Mouse (Mus musculus) C2C12 (cell line): ENCODE measurements around the gene Gata1. TPM values are rescaled to one million over a fixed set of nuclear protein-coding genes. Genes with fewer than 3 reads are reported as not detected.

Experiments used
- H3K27me3 ChIP-seq: one replicate; pipeline ENCODE4 v1.6.1; 2011; ENCODE audit not compliant: control insufficient read depth, insufficient read depth, insufficient read length
- H3K36me3 ChIP-seq: one replicate; pipeline ENCODE4 v1.6.1; 2011; ENCODE audit not compliant: control insufficient read depth, insufficient read depth
- H3K4me3 ChIP-seq: one replicate; pipeline ENCODE4 v1.5.1; 2011; ENCODE audit warnings: mild to moderate bottlenecking, control low read depth; ENCODE audit not compliant: poor library complexity, insufficient read depth, severe bottlenecking
- H3K79me2 ChIP-seq: one replicate; pipeline ENCODE4 v1.6.1; 2011; ENCODE audit not compliant: control insufficient read depth, insufficient read depth
- H3K79me3 ChIP-seq: one replicate; pipeline ENCODE4 v1.6.1; 2011; ENCODE audit warnings: low read depth, control low read depth
- H3ac ChIP-seq: one replicate; pipeline ENCODE3; 2011; ENCODE audit warnings: low read depth; ENCODE audit not compliant: control insufficient read depth, insufficient read length
- CEBPB ChIP-seq: IDR thresholded peaks from one replicate; pipeline ENCODE4 v1.6.1; 2011; ENCODE audit warnings: low read depth, mild to moderate bottlenecking, control low read depth, moderate library complexity
- CTCF ChIP-seq: IDR thresholded peaks from one replicate; pipeline ENCODE4 v1.5.1; 2011; ENCODE audit not compliant: control insufficient read depth, insufficient read depth, insufficient read length
- FOSL1 ChIP-seq: IDR thresholded peaks from one replicate; pipeline ENCODE4 v1.8.0; 2011; ENCODE audit warnings: mild to moderate bottlenecking, low read length; ENCODE audit not compliant: poor library complexity, insufficient read depth, severe bottlenecking
- MAX ChIP-seq: IDR thresholded peaks from one replicate; pipeline ENCODE4 v1.6.1; 2011; ENCODE audit warnings: mild to moderate bottlenecking, control low read depth
- MYOD1 ChIP-seq: IDR thresholded peaks from one replicate; pipeline ENCODE4 v1.6.1; 2011; ENCODE audit warnings: low read depth; ENCODE audit not compliant: control insufficient read depth, insufficient read length
- MYOG ChIP-seq: IDR thresholded peaks from one replicate; pipeline ENCODE4 v1.6.1; 2011; ENCODE audit not compliant: control insufficient read depth, insufficient read length; ENCODE audit errors: extremely low read depth
- USF1 ChIP-seq: IDR thresholded peaks from one replicate; pipeline ENCODE4 v1.6.1; 2011; ENCODE audit warnings: low read depth, mild to moderate bottlenecking, control low read depth, moderate library complexity
- long read RNA-seq, 2 experiments: library from polyadenylated mRNA; unstranded; transcript quantifications; one replicate each; pipeline ENCODE4 v2.0.0; 2019 to 2020
- polyA plus RNA-seq: library from polyadenylated mRNA; unstranded; fragments of >200 nt; fragmentation: generic; extraction: Trizol; gene quantifications from one replicate; pipeline ENCODE4 v1.2.1, GENCODE M21; 2012; ENCODE audit warnings: missing spikeins

The Gata1 gene
- polyA plus RNA-seq = 0.02 TPM
- long read RNA-seq, experiment 1 = 0 reads
- long read RNA-seq, experiment 2 = 0 reads

GRCm38 (mm10) chrX:7977892-7978291 is at the start of gene Gata1:
TSS of gene Gata1 (minus strand) at chrX:7978071.
- no peak for TF ChIP-seq USF1
- TF ChIP-seq CEBPB = no peak
- no peak for TF ChIP-seq MYOD1
- no peak for TF ChIP-seq FOSL1
- TF ChIP-seq MYOG = no peak
- TF ChIP-seq MAX = no peak
- TF ChIP-seq CTCF = no peak

GRCm38 (mm10) chrX:8026811-8027210 is 48.9 kb upstream of the Gata1 start:
- H3K79me2 ChIP-seq = no peaks in the 10 kb centered on the region
- TF ChIP-seq MYOD1 (peak; percentile 31), FOSL1 (peak; percentile 49), USF1 (no peak), CEBPB (no peak), MAX (no peak), CTCF (no peak), MYOG (no peak)
- H3K79me3 ChIP-seq = no peaks in the 10 kb centered on the region
- H3K36me3 ChIP-seq = no peaks in the 10 kb centered on the region
- no peak overlapping the region for H3ac ChIP-seq
- H3K27me3 ChIP-seq = no peaks in the 10 kb centered on the region
- no peak overlapping the region for H3K4me3 ChIP-seq

More at GRCm38 (mm10) chrX:7977892-7978291, at the start of gene Gata1:
- Histone ChIP-seq H3K27me3 (peaks cover 3% of the 10 kb centered on the region), H3K79me3 (no peaks in the 10 kb centered on the region), H3K36me3 (no peaks in the 10 kb centered on the region), H3K4me3 (no peak within 1 kb of the TSS), H3K79me2 (no peaks in the 10 kb centered on the region), H3ac (no peak within 1 kb of the TSS)

GRCm38 (mm10) chrX:8024795-8025194 is 46.9 kb upstream of the Gata1 start:
- TF ChIP-seq FOSL1 (no peak), CEBPB (no peak), USF1 (no peak), MYOG (no peak), MAX (no peak), CTCF (no peak), MYOD1 (no peak)
- Histone ChIP-seq H3K79me2 (no peaks in the 10 kb centered on the region), H3K79me3 (no peaks in the 10 kb centered on the region), H3ac (no peak overlapping the region), H3K27me3 (no peaks in the 10 kb centered on the region), H3K4me3 (no peak overlapping the region), H3K36me3 (no peaks in the 10 kb centered on the region)

DNA sequence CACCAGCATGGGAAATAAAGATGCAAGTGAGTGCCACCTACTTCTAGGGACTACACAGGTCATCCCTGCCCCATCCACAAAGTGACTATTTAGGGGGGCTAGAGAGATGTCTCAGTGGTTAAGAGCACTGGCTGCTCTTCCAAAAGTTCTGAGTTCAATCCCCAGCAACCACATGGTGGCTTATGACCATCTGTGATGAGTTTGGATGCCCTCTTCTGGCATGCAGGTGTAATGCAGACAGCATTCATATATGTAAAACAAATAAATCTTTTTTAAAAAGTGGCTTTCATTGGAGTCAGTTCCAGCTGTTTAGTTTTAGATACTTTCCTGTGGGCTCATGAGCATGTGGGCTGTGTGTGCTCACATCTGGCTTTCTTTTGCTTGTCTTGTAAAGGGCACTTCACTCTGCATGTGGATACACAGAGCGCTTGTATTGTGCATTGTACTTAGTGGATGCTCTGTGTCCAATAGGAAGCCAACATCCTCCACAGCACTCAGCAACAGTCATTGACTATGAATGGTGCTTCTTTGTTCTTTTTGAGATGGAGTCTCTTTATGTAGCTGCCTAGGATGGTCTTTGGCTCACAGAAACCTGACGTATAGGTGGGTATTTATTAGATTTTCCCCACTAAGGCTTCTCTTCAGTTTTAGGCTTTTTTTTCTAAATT is 42.4 kb upstream of the Gata1 start:
- H3K4me3 ChIP-seq = no peak overlapping the region
- TF ChIP-seq USF1 (no peak), MAX (no peak), MYOG (no peak), FOSL1 (no peak), CEBPB (no peak), MYOD1 (no peak), CTCF (no peak)
- no peaks in the 10 kb centered on the region for H3K79me2 ChIP-seq
- no peak overlapping the region for H3ac ChIP-seq
- H3K79me3 ChIP-seq = no peaks in the 10 kb centered on the region
- no peaks in the 10 kb centered on the region for H3K27me3 ChIP-seq
- no peaks in the 10 kb centered on the region for H3K36me3 ChIP-seq

DNA sequence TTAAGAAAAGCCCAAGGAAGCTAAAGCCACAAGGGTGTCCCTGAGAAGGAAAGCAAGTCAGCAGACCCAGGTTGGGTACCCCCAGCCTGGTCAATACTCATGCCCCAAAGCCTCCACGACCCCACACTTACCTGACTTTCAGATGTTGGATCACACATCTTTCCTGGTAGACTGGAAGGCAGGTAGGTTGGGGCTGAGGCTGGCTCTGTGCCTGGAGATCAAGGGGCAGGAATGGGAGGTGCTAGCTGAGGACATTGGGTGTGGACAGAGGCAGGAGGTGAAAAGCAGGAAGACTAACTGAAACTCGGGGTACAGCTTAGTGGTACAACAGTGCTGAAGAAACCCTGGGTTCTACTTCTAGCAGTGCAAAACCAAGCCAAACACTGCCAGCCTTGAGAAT is 40.4 kb upstream of the Gata1 start, which contains the start of gene Glod5:
Glod5 (minus strand) TSS at position 207 of the 400 bp plus-strand sequence.
- Histone ChIP-seq H3K36me3 (no peaks in the 10 kb centered on the region), H3K79me3 (no peaks in the 10 kb centered on the region)

More for the DNA sequence above, 40.4 kb upstream of the Gata1 start, which contains the start of gene Glod5:
- H3K4me3 ChIP-seq = no peak within 1 kb of the TSS
- H3K79me2 ChIP-seq = no peaks in the 10 kb centered on the region
- no peaks in the 10 kb centered on the region for H3K27me3 ChIP-seq
- H3ac ChIP-seq = no peak within 1 kb of the TSS
- TF ChIP-seq CTCF = no peak
- TF ChIP-seq MYOD1 = no peak
- TF ChIP-seq CEBPB = no peak
- no peak for TF ChIP-seq MAX
- TF ChIP-seq FOSL1 = no peak
- TF ChIP-seq MYOG = no peak
